In the genomic region with DNA sequence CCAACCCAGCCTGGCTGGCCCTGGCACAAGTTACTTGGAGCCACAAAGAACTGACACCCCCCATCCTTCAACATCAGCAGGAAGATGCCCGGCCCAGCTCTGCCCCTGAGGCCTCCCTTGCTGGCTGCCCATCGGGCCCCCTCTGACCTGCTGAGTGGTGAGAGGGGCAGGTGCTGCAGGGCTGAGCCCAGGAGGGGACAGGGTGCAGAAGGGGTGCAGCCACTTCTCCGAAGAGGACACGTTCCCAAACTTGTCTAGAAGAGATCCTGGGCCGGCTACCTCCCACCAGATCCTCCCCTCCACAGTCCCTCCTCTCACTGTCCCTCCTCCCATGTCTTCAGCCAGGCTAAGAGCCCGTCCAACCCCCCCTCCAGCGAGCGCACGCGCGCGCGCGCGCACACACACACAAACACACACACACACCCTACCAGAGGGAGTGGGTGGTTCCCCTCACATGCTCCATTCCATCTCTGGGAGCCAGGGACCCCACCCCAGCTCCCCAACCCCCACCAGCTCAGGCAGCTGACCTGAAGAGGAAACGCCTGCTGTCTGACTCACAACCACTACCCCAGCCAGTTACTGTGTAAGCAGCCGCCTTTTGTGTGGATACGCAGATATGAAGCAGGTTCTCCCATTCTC, we compare ENCODE assay signal across 8 mouse cellular contexts. TPM values are rescaled to one million over a fixed set of nuclear protein-coding genes. Genes with fewer than 3 reads are reported as not detected.
A peak's percentile ranks its signal among the peaks of the same experiment; 100 is the strongest.
DNase-seq lines count a peak whose midpoint lies in the region; ATAC-seq and TF ChIP-seq lines count a peak whose summit lies in the region.

No protein-coding gene starts in this region.

- no peak for TF ChIP-seq POLR2A in ES-Bruce4 (IDR thresholded peaks at IDR 0.05; ENCODE audit: insufficient read depth, low read length)

- peak overlapping the region; percentile 53 for H3K4me3 ChIP-seq in ES-Bruce4 (ENCODE audit: low read depth, low read length)
- peak overlapping the region; percentile 23; the same call in 1 of the 2 replicates for H3K4me3 ChIP-seq in heart, embryonic 13.5 days
- H3K4me3 ChIP-seq in lung, postnatal 0 days (ENCODE audit: low read depth, low read length) = no peak overlapping the region

- no peak for TF ChIP-seq CTCF in ES-Bruce4 (IDR thresholded peaks at IDR 0.05; ENCODE audit: low read depth, low read length)
- TF ChIP-seq CTCF in lung, postnatal 0 days (IDR thresholded peaks at IDR 0.05) = no peak

- H3K4me1 ChIP-seq in ES-Bruce4 (ENCODE audit: control insufficient read depth, insufficient read depth, low read length) = peaks cover 11% of the 10 kb centered on the region
- H3K4me1 ChIP-seq in heart, embryonic 13.5 days = peaks cover 63% of the 10 kb centered on the region
- peaks cover 28% of the 10 kb centered on the region; the same call in 1 of the 2 replicates for H3K4me1 ChIP-seq in lung, postnatal 0 days (ENCODE audit: insufficient read depth, low read depth, low read length)

- no peaks in the 10 kb centered on the region for H3K27me3 ChIP-seq in ES-Bruce4 (ENCODE audit: control insufficient read depth, insufficient read depth, low read length, poor library complexity, severe bottlenecking)
- peaks cover 31% of the 10 kb centered on the region for H3K27me3 ChIP-seq in heart, embryonic 13.5 days (replicated peaks)
- 0 out of 2 replicates have a peak, but pooled peaks cover 1% of the 10 kb centered on the region for H3K27me3 ChIP-seq in lung, postnatal 0 days (replicated peaks; ENCODE audit: insufficient read depth, low read length)

- peak overlapping the region; percentile 52 for H3K4me2 ChIP-seq in heart, embryonic 13.5 days
- peak overlapping the region; percentile 22; the same call in 1 of the 2 replicates for H3K4me2 ChIP-seq in lung, postnatal 0 days (replicated peaks; ENCODE audit: low read depth, low read length)

- H3K36me3 ChIP-seq in ES-Bruce4 (ENCODE audit: control insufficient read depth, insufficient read depth, low read length, poor library complexity, severe bottlenecking) = no peaks in the 10 kb centered on the region
- no peaks in the 10 kb centered on the region for H3K36me3 ChIP-seq in heart, embryonic 13.5 days
- no peaks in the 10 kb centered on the region for H3K36me3 ChIP-seq in lung, postnatal 0 days (ENCODE audit: insufficient read depth, low read length)

- H3K9me3 ChIP-seq in ES-Bruce4 (replicated peaks; ENCODE audit: control insufficient read depth, insufficient read depth, low read length, poor library complexity, severe bottlenecking) = no peaks in the 10 kb centered on the region
- H3K9me3 ChIP-seq in heart, embryonic 13.5 days = no peaks in the 10 kb centered on the region
- H3K9me3 ChIP-seq in lung, postnatal 0 days (ENCODE audit: low read length) = no peaks in the 10 kb centered on the region

- TF ChIP-seq EP300 in ES-Bruce4 (IDR thresholded peaks at IDR 0.05; ENCODE audit: insufficient read depth, low read depth, low read length) = peak; percentile 46; the same call in 1 of the 2 replicates
- no peak for TF ChIP-seq EP300 in lung, postnatal 0 days (IDR thresholded peaks at IDR 0.05)

- peak overlapping the region; percentile 43 for H3K27ac ChIP-seq in ES-Bruce4 (ENCODE audit: insufficient read depth, low read length)
- H3K27ac ChIP-seq in heart, embryonic 13.5 days (replicated peaks) = peak overlapping the region; percentile 86; the same call in 1 of the 2 replicates
- H3K27ac ChIP-seq in lung, postnatal 0 days (ENCODE audit: low read length) = peak overlapping the region; percentile 73

- 56% methylated on average over 18 of the region's 18 CpGs for WGBS in heart, embryonic 13.5 days
- WGBS in lung, postnatal 0 days = 33% methylated on average over 18 of the region's 18 CpGs

- 0 out of 2 replicates have a peak, but pooled peaks have one; percentile 12 for ATAC-seq in heart, embryonic 13.5 days (ENCODE audit: extremely low read depth, insufficient number of reproducible peaks, low FRiP score, low TSS enrichment)
- ATAC-seq in lung, postnatal 0 days = peak; percentile 59

- H3K9ac ChIP-seq in ES-Bruce4 (ENCODE audit: low read depth, poor library complexity, severe bottlenecking) = peak overlapping the region; percentile 72
- peak overlapping the region; percentile 60 for H3K9ac ChIP-seq in heart, embryonic 13.5 days
- no peak overlapping the region for H3K9ac ChIP-seq in lung, postnatal 0 days (replicated peaks; ENCODE audit: low read depth)

- peak; percentile 47 for DNase-seq in adipocyte (ENCODE audit: low spot score)
- DNase-seq in lung, postnatal 0 days (ENCODE audit: low spot score) = peak; percentile 77
- no peak for DNase-seq in kidney, adult 18-20 months
- DNase-seq in layer of hippocampus, postnatal 25 days (ENCODE audit: extremely low spot score in 1 of 2, low spot score in 1 of 2) = no peak
- DNase-seq in c-Kit-positive CD71-positive TER-119-positive erythroid progenitor cells, embryonic 14.5 days (ENCODE audit: low spot score) = no peak
- DNase-seq in cerebellum, postnatal 10 days = no peak

RNA-seq across cellular contexts. Expression of a gene that starts 6.9 kb away (rescaled TPM):
- polyA plus RNA-seq in ES-Bruce4 (2011; ENCODE audit: insufficient read depth, insufficient read length, low read depth, missing spikeins) = 25.8 and 28.6 TPM in 2 replicates
- polyA plus RNA-seq in heart, embryonic 13.5 days (2015; fragmentation: Nextera tagmentation; extraction: Ambion mirVana) = 1.1 and 1.2 TPM in 2 replicates
- 4.8 and 4.9 TPM in 2 replicates for polyA plus RNA-seq in lung, postnatal 0 days (2015; fragmentation: Nextera tagmentation; extraction: Ambion mirVana)
- total RNA-seq in layer of hippocampus, postnatal 25 days (2021) = 1 to 10 TPM; 3.2 to 3.5 TPM

RNA-seq across cellular contexts. Expression of a gene that starts 13.2 kb away (rescaled TPM):
- 4.9 and 7.6 TPM in 2 replicates for polyA plus RNA-seq in ES-Bruce4 (2011; ENCODE audit: insufficient read depth, insufficient read length, low read depth, missing spikeins)
- 7.6 and 8.0 TPM in 2 replicates for polyA plus RNA-seq in heart, embryonic 13.5 days (2015; fragmentation: Nextera tagmentation; extraction: Ambion mirVana)
- 17.8 and 19.0 TPM in 2 replicates for polyA plus RNA-seq in lung, postnatal 0 days (2015; fragmentation: Nextera tagmentation; extraction: Ambion mirVana)
- 10 to 100 TPM; 13.5 to 14.7 TPM for total RNA-seq in layer of hippocampus, postnatal 25 days (2021)

RNA-seq across cellular contexts. Expression of a gene that starts 33.6 kb away (rescaled TPM):
- 58.9 and 59.1 TPM in 2 replicates for polyA plus RNA-seq in ES-Bruce4 (2011; ENCODE audit: insufficient read depth, insufficient read length, low read depth, missing spikeins)
- polyA plus RNA-seq in heart, embryonic 13.5 days (2015; fragmentation: Nextera tagmentation; extraction: Ambion mirVana) = 49.1 and 49.3 TPM in 2 replicates
- 28.1 and 29.5 TPM in 2 replicates for polyA plus RNA-seq in lung, postnatal 0 days (2015; fragmentation: Nextera tagmentation; extraction: Ambion mirVana)
- total RNA-seq in layer of hippocampus, postnatal 25 days (2021) = 1 to 10 TPM; 8.0 to 9.7 TPM

RNA-seq across cellular contexts. Expression of a gene that starts 35.1 kb away (rescaled TPM):
- polyA plus RNA-seq in ES-Bruce4 (2011; ENCODE audit: insufficient read depth, insufficient read length, low read depth, missing spikeins) = 0.90 and 1.1 TPM in 2 replicates
- polyA plus RNA-seq in heart, embryonic 13.5 days (2015; fragmentation: Nextera tagmentation; extraction: Ambion mirVana) = 5.5 and 7.0 TPM in 2 replicates
- polyA plus RNA-seq in lung, postnatal 0 days (2015; fragmentation: Nextera tagmentation; extraction: Ambion mirVana) = 19.6 and 23.8 TPM in 2 replicates
- 10 to 100 TPM; 11.1 to 11.9 TPM for total RNA-seq in layer of hippocampus, postnatal 25 days (2021)

Comparison
In these comparisons a context has a peak if more than half of its experiments do, and no peak if none do; other contexts are left out.
1. DNase-seq: peak in adipocyte (single experiment) and lung, postnatal 0 days (single experiment); none in kidney, adult 18-20 months (single experiment), layer of hippocampus, postnatal 25 days (0 of 2), c-Kit-positive CD71-positive TER-119-positive erythroid progenitor cells, embryonic 14.5 days (single experiment) and cerebellum, postnatal 10 days (0 of 2).
2. Peak in every context shown above with its lines, with median percentiles within 50 percentile points of each other: H3K27ac ChIP-seq.